Mouse (Mus musculus): ENCODE measurements around the gene Fignl1.

Gene Fignl1

GRCm38 (mm10) chr11:11808820-11809403 is at the start of gene Fignl1:
TSS of gene Fignl1 (minus strand) at chr11:11808962.
- DNase-seq (ENCODE audit: low spot score), result peak; percentile 94

- no peak for DNase-seq (ENCODE audit: low spot score)
These were observed 48.2 kb upstream of the Fignl1 start for GRCm38 (mm10) chr11:11856959-11857358.

GRCm38 (mm10) chr11:11855685-11856131 is 46.9 kb upstream of the Fignl1 start:
- no peak for DNase-seq (ENCODE audit: low spot score)

- no peak for DNase-seq (ENCODE audit: low spot score)
These were observed 46.4 kb upstream of the Fignl1 start for GRCm38 (mm10) chr11:11855061-11855672.

GRCm38 (mm10) chr11:11853731-11854461 is 45.1 kb upstream of the Fignl1 start:
- no peak for DNase-seq (ENCODE audit: low spot score)

- no peak for DNase-seq (ENCODE audit: low spot score)
These were observed 43.3 kb upstream of the Fignl1 start for GRCm38 (mm10) chr11:11851957-11852505.

- no peak for DNase-seq (ENCODE audit: low spot score)
These were observed 41.9 kb upstream of the Fignl1 start for GRCm38 (mm10) chr11:11850476-11851267.

- no peak for DNase-seq (ENCODE audit: low spot score)
These were observed 41.0 kb upstream of the Fignl1 start for GRCm38 (mm10) chr11:11849513-11850311.

- no peak for DNase-seq (ENCODE audit: low spot score)
These were observed 39.7 kb upstream of the Fignl1 start for GRCm38 (mm10) chr11:11848467-11848866.

GRCm38 (mm10) chr11:11845044-11845443 is 36.3 kb upstream of the Fignl1 start:
- DNase-seq (ENCODE audit: low spot score), result no peak

GRCm38 (mm10) chr11:11844367-11844971 is 35.7 kb upstream of the Fignl1 start:
- DNase-seq (ENCODE audit: low spot score), result no peak

- DNase-seq (ENCODE audit: low spot score), result no peak
These were observed 32.8 kb upstream of the Fignl1 start for GRCm38 (mm10) chr11:11841590-11841989.

- no peak for DNase-seq (ENCODE audit: low spot score)
These were observed 32.0 kb upstream of the Fignl1 start for GRCm38 (mm10) chr11:11840746-11841145.

- no peak for DNase-seq (ENCODE audit: low spot score)
These were observed 31.1 kb upstream of the Fignl1 start for GRCm38 (mm10) chr11:11839874-11840273.

GRCm38 (mm10) chr11:11837384-11837783 is 28.6 kb upstream of the Fignl1 start:
- DNase-seq (ENCODE audit: low spot score), result no peak

- no peak for DNase-seq (ENCODE audit: low spot score)
These were observed 28.1 kb upstream of the Fignl1 start for GRCm38 (mm10) chr11:11836713-11837370.

- no peak for DNase-seq (ENCODE audit: low spot score)
These were observed 27.5 kb upstream of the Fignl1 start for GRCm38 (mm10) chr11:11836262-11836661.

GRCm38 (mm10) chr11:11835791-11836190 is 27.0 kb upstream of the Fignl1 start:
- DNase-seq (ENCODE audit: low spot score), result no peak

GRCm38 (mm10) chr11:11835361-11835760 is 26.6 kb upstream of the Fignl1 start:
- no peak for DNase-seq (ENCODE audit: low spot score)

- no peak for DNase-seq (ENCODE audit: low spot score)
These were observed 24.3 kb upstream of the Fignl1 start for GRCm38 (mm10) chr11:11833100-11833499.

Measured in ovary, postnatal 10 days (tissue).